11 mouse cellular contexts compared by ENCODE assay signal in genomic region chr2:158248318-158248717, GRCm38 (mm10). TPM values are rescaled to one million over a fixed set of nuclear protein-coding genes. Genes with fewer than 3 reads are reported as not detected.
DNase-seq lines count a peak whose midpoint lies in the region; ATAC-seq and TF ChIP-seq lines count a peak whose summit lies in the region.
"Had no signal": no experiment of that assay in that cellular context is flagged by ENCODE, and none has a peak within 500 bp of the region (broad histone marks: within the 10 kb centered on the region; RNA-seq: fewer than 3 reads in every experiment).

No protein-coding gene starts in this region.

- intact Hi-C loops in heart, adult 2 months (cut with DNase I): no loop called here

- no peak for ATAC-seq in kidney, embryonic 15.5 days (replicated peaks; ENCODE audit: low FRiP score)
- ATAC-seq: hindbrain, postnatal 0 days had no signal

- peaks cover 11% of the 10 kb centered on the region for H3K4me1 ChIP-seq in kidney, embryonic 15.5 days
- peaks cover 4% of the 10 kb centered on the region for H3K4me1 ChIP-seq in heart, adult 2 months (ENCODE audit: control insufficient read depth, insufficient read depth, low read length)
- H3K4me1 ChIP-seq in hindbrain, embryonic 10.5 days (replicated peaks): peaks cover 17% of the 10 kb centered on the region

- H3K4me3 ChIP-seq in kidney, embryonic 15.5 days (replicated peaks): no peak overlapping the region
- no peak overlapping the region for H3K4me3 ChIP-seq in heart, adult 2 months
- H3K4me3 ChIP-seq in hindbrain, embryonic 10.5 days: no peak overlapping the region

- no peak overlapping the region for H3K4me2 ChIP-seq in kidney, embryonic 15.5 days

- H3K9me3 ChIP-seq in kidney, embryonic 15.5 days (replicated peaks): no peaks in the 10 kb centered on the region
- no peaks in the 10 kb centered on the region for H3K9me3 ChIP-seq in hindbrain, embryonic 10.5 days

- H3K9ac ChIP-seq in kidney, embryonic 15.5 days: no peak overlapping the region
- H3K9ac ChIP-seq in heart, adult 2 months (ENCODE audit: low read depth, low read length): no peak overlapping the region

- 48% methylated on average over 7 of the region's 7 CpGs for WGBS in kidney, embryonic 15.5 days
- 16% methylated on average over 7 of the region's 7 CpGs for WGBS in heart, adult 2 months
- 78% methylated on average over 7 of the region's 7 CpGs for WGBS in hindbrain, embryonic 10.5 days

- H3K36me3 ChIP-seq in kidney, embryonic 15.5 days: no peaks in the 10 kb centered on the region
- H3K36me3 ChIP-seq in heart, adult 2 months (ENCODE audit: control insufficient read depth, insufficient read depth, low read length): no peaks in the 10 kb centered on the region
- no peaks in the 10 kb centered on the region for H3K36me3 ChIP-seq in hindbrain, embryonic 10.5 days

- H3K79me2 ChIP-seq in heart, adult 2 months (replicated peaks; ENCODE audit: control insufficient read depth, insufficient read depth, low read length): no peaks in the 10 kb centered on the region

- H3K27ac ChIP-seq in kidney, embryonic 15.5 days: no peak overlapping the region
- H3K27ac ChIP-seq in heart, adult 2 months: peak overlapping the region; percentile 56
- H3K27ac ChIP-seq in hindbrain, embryonic 10.5 days: no peak overlapping the region
- H3K27ac ChIP-seq: hindbrain, postnatal 0 days; macrophage had no signal

- TF ChIP-seq CTCF in heart, adult 2 months (IDR thresholded peaks at IDR 0.05): no peak

- no peaks in the 10 kb centered on the region for H3K27me3 ChIP-seq in kidney, embryonic 15.5 days
- H3K27me3 ChIP-seq in heart, adult 2 months (ENCODE audit: control insufficient read depth, insufficient read depth, low read length): no peaks in the 10 kb centered on the region
- no peaks in the 10 kb centered on the region; the same call in 1 of the 2 replicates for H3K27me3 ChIP-seq in hindbrain, embryonic 10.5 days (ENCODE audit: insufficient read depth, poor library complexity, severe bottlenecking)

- no peak for TF ChIP-seq POLR2A in heart, adult 2 months (IDR thresholded peaks at IDR 0.05; ENCODE audit: insufficient read depth, low read depth, low read length)

- TF ChIP-seq EP300 in heart, adult 2 months (IDR thresholded peaks at IDR 0.05; ENCODE audit: insufficient read depth, low read depth, low read length): peak; percentile 86; the same call in 1 of the 2 replicates

- DNase-seq in kidney, adult 9 months: peak; percentile 36
- peak; percentile 69 to 72 for DNase-seq in heart, adult 2 months
- peak; percentile 43 for DNase-seq in kidney, postnatal 14 days
- peak; percentile 63 for DNase-seq in ovary, postnatal 36 days (ENCODE audit: low spot score)
- no peak for DNase-seq in cerebellum, adult 9-10 months
- DNase-seq in hindbrain, embryonic 10.5 days (ENCODE audit: low spot score): no peak
- no peak for DNase-seq in right cerebral cortex, postnatal 4 days

RNA-seq across cellular contexts. Expression of gene Bpi, which starts 9.6 kb away (rescaled TPM):
- 0.08 and 0.17 TPM in 2 replicates for polyA plus RNA-seq in kidney, embryonic 15.5 days (2015; fragmentation: Nextera tagmentation; extraction: Ambion mirVana)
- total RNA-seq in heart, adult 2 months (2021): under 1 TPM in 1 of 2 experiments, not detected in 1; 0.13 TPM
- polyA plus RNA-seq in heart, adult 2 months (2012; rRNA removed): not detected in 2 replicates
- not detected in 2 replicates for polyA plus RNA-seq in hindbrain, embryonic 10.5 days (2016; fragmentation: Nextera tagmentation; extraction: Ambion mirVana)
- total RNA-seq: hindbrain, postnatal 0 days had no signal
- polyA plus RNA-seq: embryonic facial prominence, embryonic 11.5 days; hindbrain, postnatal 0 days; macrophage had no signal

RNA-seq across cellular contexts. Expression of gene D630003M21Rik, which starts 19.3 kb away (rescaled TPM):
- 6.2 and 7.7 TPM in 2 replicates for polyA plus RNA-seq in kidney, embryonic 15.5 days (2015; fragmentation: Nextera tagmentation; extraction: Ambion mirVana)
- total RNA-seq in heart, adult 2 months (2021): 1 to 10 TPM; 4.6 to 6.7 TPM
- polyA plus RNA-seq in heart, adult 2 months (2012; rRNA removed): 6.6 and 9.7 TPM in 2 replicates
- polyA plus RNA-seq in hindbrain, embryonic 10.5 days (2016; fragmentation: Nextera tagmentation; extraction: Ambion mirVana): 3.7 and 4.9 TPM in 2 replicates
- polyA plus RNA-seq: macrophage had no signal

RNA-seq across cellular contexts. Expression of gene Lbp, which starts 58.0 kb away (rescaled TPM):
- polyA plus RNA-seq in kidney, embryonic 15.5 days (2015; fragmentation: Nextera tagmentation; extraction: Ambion mirVana): 24.7 and 27.2 TPM in 2 replicates
- 1 to 10 TPM; 5.0 to 6.4 TPM for total RNA-seq in heart, adult 2 months (2021)
- 22.4 and 27.1 TPM in 2 replicates for polyA plus RNA-seq in heart, adult 2 months (2012; rRNA removed)
- 2.2 and 3.4 TPM in 2 replicates for polyA plus RNA-seq in hindbrain, embryonic 10.5 days (2016; fragmentation: Nextera tagmentation; extraction: Ambion mirVana)

Comparison
In these comparisons a context has a peak if more than half of its experiments do, and no peak if none do; other contexts are left out.
1. DNase-seq: peak in kidney, adult 9 months (single experiment), heart, adult 2 months (2 of 2), kidney, postnatal 14 days (single experiment) and ovary, postnatal 36 days (single experiment); none in cerebellum, adult 9-10 months (single experiment), hindbrain, embryonic 10.5 days (single experiment) and right cerebral cortex, postnatal 4 days (single experiment).